Mouse (Mus musculus) hindbrain, embryonic 16.5 days (tissue): Measurements from ENCODE around the gene Tmem178b. TPM values are rescaled to one million over a fixed set of nuclear protein-coding genes. Genes with fewer than 3 reads are reported as not detected.

Experiments used
- ATAC-seq: fragments of 200-750 bp; cut with Nextera tagmentation; 2 replicates; pipeline ENCODE4 v1.8.0; 2017; ENCODE audit warnings: moderate TSS enrichment, moderate library complexity
- H3K27ac ChIP-seq: fragments of 300-500 bp; sonication (generic); 2 replicates; pipeline ENCODE4 v1.5.1; 2014; ENCODE audit warnings: low read depth, mild to moderate bottlenecking, control low read depth, low read length, moderate library complexity
- H3K27me3 ChIP-seq: fragments of 300-500 bp; sonication (generic); replicated peaks from 2 replicates; pipeline ENCODE4 v1.6.1; 2014; ENCODE audit warnings: low read length; ENCODE audit not compliant: control insufficient read depth, insufficient read depth
- H3K36me3 ChIP-seq: fragments of 300-500 bp; sonication (generic); 2 replicates; pipeline ENCODE4 v1.6.1; 2014; ENCODE audit warnings: mild to moderate bottlenecking, low read length, moderate library complexity, mixed read lengths; ENCODE audit not compliant: control insufficient read depth, insufficient read depth
- H3K4me1 ChIP-seq: fragments of 300-500 bp; sonication (generic); 2 replicates; pipeline ENCODE4 v1.6.1; 2014; ENCODE audit warnings: low read depth, low read length; ENCODE audit not compliant: control insufficient read depth, insufficient read depth
- H3K4me2 ChIP-seq: fragments of 300-500 bp; sonication (generic); 2 replicates; pipeline ENCODE4 v1.6.1; 2014; ENCODE audit warnings: mild to moderate bottlenecking, low read length, control low read depth, moderate library complexity
- H3K4me3 ChIP-seq: fragments of 300-500 bp; sonication (generic); 2 replicates; pipeline ENCODE4 v1.5.1; 2014; ENCODE audit warnings: mild to moderate bottlenecking, low read length, control low read depth, moderate library complexity
- H3K9ac ChIP-seq: fragments of 300-500 bp; sonication (generic); 2 replicates; pipeline ENCODE4 v1.6.1; 2014; ENCODE audit warnings: low read depth, mild to moderate bottlenecking, control low read depth, low read length, moderate library complexity
- H3K9me3 ChIP-seq: fragments of 300-500 bp; sonication (generic); 2 replicates; pipeline ENCODE4 v1.6.1; 2014; ENCODE audit warnings: mild to moderate bottlenecking, low read length, moderate library complexity; ENCODE audit not compliant: control insufficient read depth
- WGBS: fragments of 180-500 bp; shearing (Covaris S2); extraction: QIAGEN DNeasy Blood & Tissue Kit; methylation state at CpG from one replicate; pipeline ENCODE4 v1.1.7; 2014; 5-methylcytosine and 5-hydroxymethylcytosine counted together
- polyA plus RNA-seq: library from polyadenylated mRNA; unstranded; fragments of >200 nt; fragmentation: Nextera tagmentation; extraction: Ambion mirVana; gene quantifications from 2 replicates; pipeline ENCODE4 v1.2.1, GENCODE M21; 2015

Tmem178b gene
- polyA plus RNA-seq, 1 experiment from 2014 or later = 35.5 TPM

DNA sequence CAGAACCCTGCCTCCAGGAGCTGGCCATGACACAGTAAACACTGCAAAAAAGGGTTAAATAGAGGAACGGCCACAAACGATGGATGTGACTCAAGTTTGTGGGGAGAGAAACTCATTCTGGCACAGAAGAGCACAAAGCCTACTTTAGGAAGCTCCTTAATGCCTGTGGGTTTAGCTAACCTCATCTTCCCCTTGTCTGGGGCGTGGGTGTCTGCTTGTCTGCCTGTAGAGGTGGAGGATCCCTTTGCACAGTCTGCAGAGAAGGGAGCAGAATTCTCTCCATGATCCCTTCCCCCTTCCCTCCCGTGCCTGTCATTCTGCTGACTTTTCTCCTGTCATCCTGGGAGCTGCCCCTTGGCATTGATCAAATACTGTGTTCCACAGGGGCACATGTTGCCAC, 304.8 kb downstream of the Tmem178b start:
- Histone ChIP-seq H3K27me3 (no peaks in the 10 kb centered on the region), H3K9ac (no peak overlapping the region), H3K4me3 (no peak overlapping the region), H3K4me2 (no peak overlapping the region), H3K27ac (no peak overlapping the region), H3K9me3 (no peaks in the 10 kb centered on the region), H3K4me1 (peaks cover 2% of the 10 kb centered on the region; the same call in 1 of the 2 replicates), H3K36me3 (no peaks in the 10 kb centered on the region)
- no peak for ATAC-seq
- 67% methylated on average over 4 of the region's 4 CpGs for WGBS

DNA sequence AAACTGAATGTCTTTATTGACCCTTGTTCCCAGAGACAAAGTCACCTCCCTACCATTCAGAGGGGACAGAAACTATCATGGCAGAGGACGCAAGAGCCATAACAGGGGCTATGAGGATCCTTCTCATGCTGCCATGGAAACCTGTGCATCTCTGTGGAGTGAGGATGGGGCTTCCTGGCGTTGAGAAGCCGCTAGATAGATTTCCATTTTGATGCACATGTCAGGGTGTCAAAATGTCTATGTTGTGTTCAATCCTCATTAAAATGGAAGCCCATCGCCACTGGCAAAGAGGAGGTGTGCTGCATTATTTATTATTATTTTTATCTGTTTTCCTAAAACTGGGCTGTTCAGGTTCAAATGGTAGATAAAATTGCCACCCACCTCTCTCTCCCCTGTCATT, 307.5 kb downstream of the Tmem178b start:
- Histone ChIP-seq H3K4me1 (no peaks in the 10 kb centered on the region), H3K4me3 (no peak overlapping the region), H3K9ac (no peak overlapping the region), H3K36me3 (no peaks in the 10 kb centered on the region), H3K27ac (no peak overlapping the region), H3K27me3 (no peaks in the 10 kb centered on the region), H3K9me3 (no peaks in the 10 kb centered on the region), H3K4me2 (no peak overlapping the region)
- ATAC-seq = no peak
- 80% methylated on average over 4 of the region's 4 CpGs for WGBS

DNA sequence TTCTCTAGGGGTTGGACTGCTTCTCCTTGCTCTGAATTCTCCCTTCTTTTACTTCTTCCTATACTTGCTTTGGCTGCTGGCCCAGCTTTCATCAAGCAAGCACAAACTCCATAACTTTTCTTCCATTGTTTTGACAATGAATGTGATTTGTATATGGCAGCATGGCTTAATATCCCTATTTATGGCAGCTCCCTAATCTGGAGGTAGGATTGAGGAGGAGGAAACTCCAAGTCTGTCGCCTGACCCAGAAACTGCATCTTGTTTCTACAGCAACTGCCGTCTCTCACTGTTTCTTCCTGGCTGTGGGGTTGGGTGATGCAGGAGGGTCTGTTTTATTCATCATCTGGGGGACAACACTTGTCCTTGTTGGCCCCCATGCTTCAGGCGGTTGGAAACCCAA, 327.6 kb downstream of the Tmem178b start:
- no peaks in the 10 kb centered on the region for H3K27me3 ChIP-seq
- WGBS = 65% methylated on average over 3 of the region's 3 CpGs
- no peak for ATAC-seq

DNA sequence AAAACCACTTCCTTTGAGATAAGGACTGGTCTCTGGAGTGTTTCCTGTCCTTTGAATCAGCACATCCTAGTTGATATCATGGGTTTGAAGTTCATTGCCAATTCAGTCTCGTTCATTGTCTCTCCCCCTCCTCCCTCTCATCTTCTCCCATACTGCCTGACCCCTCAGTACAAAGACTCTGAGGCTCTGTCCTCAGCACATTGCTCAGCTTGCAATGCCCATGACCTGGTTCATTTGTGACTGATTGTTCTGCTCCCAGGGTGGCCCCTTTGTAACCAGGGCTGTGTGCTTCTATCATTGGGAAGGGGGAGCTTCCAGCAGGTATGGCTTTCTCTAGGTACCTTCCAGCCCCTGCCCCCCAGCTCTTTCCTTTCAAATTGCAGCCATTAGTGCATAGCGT, 329.5 kb downstream of the Tmem178b start:
- 57% methylated on average over 2 of the region's 2 CpGs for WGBS
- H3K4me2 ChIP-seq = no peak overlapping the region

More for the DNA sequence above, 327.6 kb downstream of the Tmem178b start:
- Histone ChIP-seq H3K36me3 (no peaks in the 10 kb centered on the region), H3K9me3 (no peaks in the 10 kb centered on the region), H3K4me3 (no peak overlapping the region), H3K4me1 (no peaks in the 10 kb centered on the region), H3K4me2 (no peak overlapping the region), H3K27ac (no peak overlapping the region), H3K9ac (no peak overlapping the region)

DNA sequence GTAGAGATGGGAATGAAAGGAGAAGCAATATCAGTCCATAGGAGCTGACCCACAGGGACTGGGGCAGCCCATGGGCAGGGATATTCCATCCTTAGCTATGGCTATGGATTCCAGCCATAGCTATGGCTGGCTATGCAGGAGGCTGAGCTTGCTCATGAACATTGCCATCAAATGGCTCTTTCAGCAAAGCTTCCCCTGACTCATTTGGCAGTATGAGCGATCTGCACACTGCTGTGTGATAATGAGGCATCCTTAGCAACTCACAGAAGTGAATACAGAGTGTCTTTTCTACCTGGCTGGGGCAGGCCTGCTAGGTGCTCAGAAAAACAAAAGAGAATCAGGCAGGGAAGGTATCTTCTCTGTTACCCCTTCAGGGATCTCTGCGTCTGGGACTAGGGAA, 332.3 kb downstream of the Tmem178b start:
- 0 out of 2 replicates have a peak, but pooled peaks have one; percentile 24 for ATAC-seq
- Histone ChIP-seq H3K4me1 (no peaks in the 10 kb centered on the region), H3K36me3 (peaks cover 5% of the 10 kb centered on the region), H3K27ac (no peak overlapping the region), H3K4me3 (no peak overlapping the region), H3K4me2 (no peak overlapping the region), H3K9ac (no peak overlapping the region), H3K27me3 (no peaks in the 10 kb centered on the region), H3K9me3 (no peaks in the 10 kb centered on the region)
- 79% methylated on average over 2 of the region's 2 CpGs for WGBS

More for the DNA sequence above, 329.5 kb downstream of the Tmem178b start:
- no peak for ATAC-seq
- Histone ChIP-seq H3K27ac (no peak overlapping the region), H3K9ac (no peak overlapping the region), H3K27me3 (no peaks in the 10 kb centered on the region), H3K9me3 (no peaks in the 10 kb centered on the region), H3K4me1 (no peaks in the 10 kb centered on the region), H3K4me3 (no peak overlapping the region), H3K36me3 (0 out of 2 replicates have a peak, but pooled peaks cover 2% of the 10 kb centered on the region)

DNA sequence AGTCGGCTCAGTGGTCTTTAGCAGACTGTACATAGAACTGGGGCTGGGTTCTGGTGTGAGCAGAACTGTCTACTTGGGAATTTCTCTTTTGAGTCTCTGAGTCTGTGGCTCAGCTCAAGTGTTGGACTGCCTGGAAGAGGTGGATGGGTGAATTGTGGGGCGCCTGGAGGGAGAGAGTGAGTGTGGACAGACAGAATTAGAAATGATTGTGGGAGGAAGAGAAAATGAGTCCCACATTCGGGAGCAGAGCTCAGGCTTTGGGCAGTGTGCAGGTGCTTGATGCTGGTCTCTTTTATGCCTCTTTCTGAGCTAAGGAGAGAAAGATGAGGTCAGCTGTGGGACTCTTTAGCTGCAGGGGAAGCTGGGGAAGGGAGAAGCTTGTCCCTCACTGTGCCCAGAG, 334.9 kb downstream of the Tmem178b start:
- no peaks in the 10 kb centered on the region for H3K4me1 ChIP-seq
- no peaks in the 10 kb centered on the region for H3K9me3 ChIP-seq
- WGBS = 91% methylated on average over 3 of the region's 3 CpGs
- no peak for ATAC-seq
- H3K27ac ChIP-seq = no peak overlapping the region
- H3K9ac ChIP-seq = no peak overlapping the region
- H3K36me3 ChIP-seq = peaks cover 5% of the 10 kb centered on the region
- no peak overlapping the region for H3K4me2 ChIP-seq
- H3K27me3 ChIP-seq = no peaks in the 10 kb centered on the region
- H3K4me3 ChIP-seq = no peak overlapping the region

DNA sequence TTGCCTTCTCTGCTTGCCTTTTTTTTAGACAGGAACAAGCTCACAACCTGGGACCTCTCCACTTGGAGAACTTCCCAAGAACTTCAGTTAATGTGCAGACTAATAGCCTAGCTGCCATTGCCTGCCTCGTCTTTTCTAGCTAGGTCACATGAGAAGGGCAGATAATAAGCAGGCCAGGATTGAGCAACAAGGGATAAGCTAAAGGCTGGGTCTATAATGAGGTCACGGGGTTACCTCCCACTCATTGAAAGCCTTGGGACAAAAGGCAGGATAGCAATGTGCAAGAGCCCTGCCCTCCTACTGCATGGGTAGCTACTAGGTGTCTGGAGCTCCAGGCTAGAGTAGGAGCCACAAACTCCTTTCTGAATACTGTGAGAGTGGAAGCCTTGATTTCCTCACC, 336.1 kb downstream of the Tmem178b start:
- Histone ChIP-seq H3K9me3 (no peaks in the 10 kb centered on the region), H3K4me2 (no peak overlapping the region), H3K27me3 (no peaks in the 10 kb centered on the region), H3K27ac (no peak overlapping the region), H3K9ac (no peak overlapping the region), H3K36me3 (peaks cover 5% of the 10 kb centered on the region), H3K4me3 (no peak overlapping the region), H3K4me1 (no peaks in the 10 kb centered on the region)
- ATAC-seq = no peak
- 40% methylated on average over 2 of the region's 2 CpGs for WGBS

DNA sequence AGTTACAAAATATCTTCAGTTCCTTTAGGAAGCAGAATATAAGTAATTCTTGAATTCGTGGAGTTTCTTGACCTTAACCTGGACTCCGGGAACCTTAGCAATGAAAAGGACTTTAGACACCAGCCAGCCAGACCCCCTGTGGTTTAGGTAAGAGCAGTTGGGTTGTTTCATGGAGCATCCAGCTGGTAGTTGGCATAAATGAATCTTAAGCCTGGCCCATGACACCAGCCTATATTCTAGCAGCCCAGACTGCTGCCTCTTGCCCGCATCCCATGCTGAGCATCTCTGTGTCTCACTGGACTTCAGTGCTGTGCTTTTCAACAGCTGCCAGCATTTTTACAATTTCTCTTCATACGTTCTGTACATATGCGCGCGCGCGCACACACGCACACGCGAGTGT, 344.1 kb downstream of the Tmem178b start:
- Histone ChIP-seq H3K9ac (no peak overlapping the region), H3K4me1 (no peaks in the 10 kb centered on the region; the same call in 1 of the 2 replicates), H3K27ac (no peak overlapping the region), H3K4me2 (no peak overlapping the region), H3K36me3 (no peaks in the 10 kb centered on the region), H3K4me3 (no peak overlapping the region), H3K27me3 (no peaks in the 10 kb centered on the region), H3K9me3 (no peaks in the 10 kb centered on the region)
- WGBS = 90% methylated on average over 12 of the region's 12 CpGs
- 0 out of 2 replicates have a peak, but pooled peaks have one; percentile 21 for ATAC-seq

DNA sequence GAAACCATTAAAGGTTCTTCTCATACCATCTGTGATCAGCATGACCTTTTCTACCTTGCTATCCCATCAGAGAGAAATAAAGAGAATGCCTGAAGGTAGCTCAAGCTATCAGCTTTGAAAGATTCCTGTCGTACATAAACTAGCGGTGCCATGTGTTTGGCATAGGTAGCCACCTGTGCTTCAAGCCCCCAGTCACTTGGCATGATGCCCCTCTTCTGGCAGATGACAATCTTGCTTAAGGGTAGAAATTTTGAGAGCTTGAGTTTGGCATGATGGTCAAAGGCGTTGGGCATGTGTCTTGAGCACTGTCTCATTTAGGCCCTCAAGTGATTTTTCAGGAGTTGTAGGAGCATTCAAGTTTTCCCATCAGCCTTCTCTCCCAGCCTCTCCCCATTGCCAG, 344.6 kb downstream of the Tmem178b start:
- Histone ChIP-seq H3K36me3 (no peaks in the 10 kb centered on the region), H3K4me1 (no peaks in the 10 kb centered on the region; the same call in 1 of the 2 replicates), H3K4me3 (no peak overlapping the region), H3K4me2 (no peak overlapping the region), H3K27ac (no peak overlapping the region), H3K9me3 (no peaks in the 10 kb centered on the region), H3K27me3 (no peaks in the 10 kb centered on the region), H3K9ac (no peak overlapping the region)
- WGBS = 85% methylated on average over 3 of the region's 3 CpGs
- 0 out of 2 replicates have a peak, but pooled peaks have one; percentile 27 for ATAC-seq

DNA sequence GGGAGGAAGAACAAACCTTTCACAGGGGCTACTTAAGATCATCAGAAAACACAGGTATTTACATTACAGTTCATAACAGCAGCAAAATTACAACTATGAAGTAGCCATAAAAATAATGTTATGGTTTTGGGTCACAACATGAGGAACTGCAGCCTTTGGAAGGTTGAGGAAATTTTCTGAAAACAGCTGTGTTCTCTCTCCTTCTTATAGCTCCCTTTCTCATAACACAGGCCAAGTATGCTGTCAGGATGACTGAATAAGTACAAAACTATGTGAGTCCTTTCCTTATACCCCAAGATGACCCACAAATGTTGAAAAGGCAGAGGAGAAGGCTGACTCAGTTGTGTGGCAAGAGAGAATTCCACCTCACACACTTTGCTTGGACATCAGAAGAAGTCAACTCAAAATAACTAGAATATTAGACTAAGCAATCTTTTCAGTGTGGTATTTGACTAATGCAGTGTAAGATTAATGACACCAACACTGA, 347.6 kb downstream of the Tmem178b start:
- H3K27ac ChIP-seq = no peak overlapping the region
- H3K9ac ChIP-seq = no peak overlapping the region
- no peaks in the 10 kb centered on the region for H3K36me3 ChIP-seq
- H3K9me3 ChIP-seq = no peaks in the 10 kb centered on the region
- no peak overlapping the region for H3K4me3 ChIP-seq
- ATAC-seq = no peak
- H3K4me1 ChIP-seq = no peaks in the 10 kb centered on the region; the same call in 1 of the 2 replicates
- no peaks in the 10 kb centered on the region for H3K27me3 ChIP-seq
- H3K4me2 ChIP-seq = no peak overlapping the region
